Mouse (Mus musculus) layer of hippocampus, postnatal 14 days (tissue): ENCODE measurements at regions not wholly inside any gene's neighbourhood (a gene's known extent, or its start where the extent isn't known, plus 50 kb on each side); places are given as distances from the start of the nearest gene placed in this dataset.

Source experiments
- DNase-seq, 2 experiments: peaks; one replicate each; pipeline ENCODE4 v3.0.0; 2021 to 2022; ENCODE audit warnings: low spot score in 2 of 2, mixed read lengths in 1 of 2

GRCm38 (mm10) chr9:99800076-99800475 lies 75.9 kb downstream of the Sox14 start:
- no peak for DNase-seq

GRCm38 (mm10) chr9:99799387-99800021 lies 76.5 kb downstream of the Sox14 start:
- DNase-seq = peak in 1 of 2 experiments; percentile 12

GRCm38 (mm10) chr9:99797066-99797770 lies 78.8 kb downstream of the Sox14 start:
- DNase-seq = no peak

- no peak for DNase-seq
Measured at GRCm38 (mm10) chr9:99792700-99793099, 75.6 kb upstream of the Cldn18 start.

GRCm38 (mm10) chr9:99786864-99787263 lies 69.8 kb upstream of the Cldn18 start:
- no peak for DNase-seq

- no peak for DNase-seq
Measured at GRCm38 (mm10) chr9:99783156-99783555, 66.1 kb upstream of the Cldn18 start.

- no peak for DNase-seq
Measured at GRCm38 (mm10) chr9:99782364-99783119, 65.5 kb upstream of the Cldn18 start.

GRCm38 (mm10) chr9:99778871-99779270 lies 61.8 kb upstream of the Cldn18 start:
- no peak for DNase-seq

GRCm38 (mm10) chr9:99770696-99771095 lies 53.6 kb upstream of the Cldn18 start:
- no peak for DNase-seq
